Mouse (Mus musculus) heart, postnatal 0 days (tissue): ENCODE measurements around the gene 1700016K19Rik.

Experiments used
- CTCF ChIP-seq: IDR thresholded peaks from 2 replicates; pipeline ENCODE4 v1.5.1; 2016; ENCODE audit warnings: antibody characterized with exemption, control low read depth, low read depth
- EP300 ChIP-seq: IDR thresholded peaks from 2 replicates; pipeline ENCODE4 v1.6.1; 2016; ENCODE audit warnings: antibody characterized with exemption, low read depth

DNA sequence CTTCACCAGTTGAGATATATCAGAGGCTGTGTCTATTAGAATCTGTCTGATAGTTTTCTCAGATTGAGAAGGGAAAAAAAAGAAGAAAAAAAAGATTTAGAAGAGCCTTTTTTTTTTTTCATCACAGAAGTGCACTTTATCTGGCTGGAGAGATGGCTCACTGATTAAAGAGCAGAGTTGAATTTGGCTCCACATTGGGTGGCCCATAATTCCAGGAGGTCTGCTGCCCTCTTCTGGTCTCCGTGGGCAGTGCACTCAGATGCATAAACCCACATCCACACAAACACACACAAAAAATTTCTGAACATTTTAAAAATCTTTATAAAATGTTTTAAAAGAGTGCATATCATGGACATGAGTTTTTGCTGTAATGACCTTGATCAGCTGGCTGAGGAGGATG is 25.7 kb upstream of the 1700016K19Rik start:
- no peak for TF ChIP-seq CTCF
- no peak for TF ChIP-seq EP300
